Mouse (Mus musculus) kidney, postnatal 0 days (tissue): ENCODE measurements around the gene Sec24c. TPM values are rescaled to one million over a fixed set of nuclear protein-coding genes. Genes with fewer than 3 reads are reported as not detected.
"Not testable (repeated sequence)": the region's sequence is repeated elsewhere in the genome, so short reads cannot be mapped to it uniquely, and the experiment has no call there.

Source experiments
- ATAC-seq: fragments of 200-750 bp; cut with Nextera tagmentation; replicated peaks from 2 replicates; pipeline ENCODE4 v1.8.0; 2017; ENCODE audit warnings: low read depth, moderate number of reproducible peaks, moderate TSS enrichment, moderate library complexity; ENCODE audit not compliant: low FRiP score
- DNase-seq: peaks from one replicate; pipeline ENCODE4 v3.0.0-alpha.2; 2016; ENCODE audit warnings: low spot score
- H3K27ac ChIP-seq: fragments of 300-500 bp; sonication (generic); 2 replicates; pipeline ENCODE4 v1.5.1; 2014; ENCODE audit warnings: mild to moderate bottlenecking
- H3K27me3 ChIP-seq: fragments of 300-500 bp; sonication (generic); 2 replicates; pipeline ENCODE4 v1.6.1; 2014; ENCODE audit warnings: low read length, mixed read lengths; ENCODE audit not compliant: insufficient read depth
- H3K36me3 ChIP-seq: fragments of 300-500 bp; sonication (generic); 2 replicates; pipeline ENCODE4 v1.6.1; 2014; ENCODE audit warnings: low read length, mixed read lengths; ENCODE audit not compliant: insufficient read depth
- H3K4me1 ChIP-seq: fragments of 300-500 bp; sonication (generic); replicated peaks from 2 replicates; pipeline ENCODE4 v1.6.1; 2014; ENCODE audit warnings: antibody characterized with exemption, low read length, mixed read lengths; ENCODE audit not compliant: insufficient read depth
- H3K4me2 ChIP-seq: fragments of 300-500 bp; sonication (generic); 2 replicates; pipeline ENCODE4 v1.6.1; 2014; ENCODE audit warnings: mild to moderate bottlenecking, low read length, moderate library complexity, mixed read lengths
- H3K4me3 ChIP-seq: fragments of 300-500 bp; sonication (generic); replicated peaks from 2 replicates; pipeline ENCODE4 v1.5.1; 2014; ENCODE audit warnings: low read depth, low read length
- H3K9ac ChIP-seq: fragments of 300-500 bp; sonication (generic); 2 replicates; pipeline ENCODE4 v1.6.1; 2014; ENCODE audit warnings: low read depth, low read length
- H3K9me3 ChIP-seq: fragments of 300-500 bp; sonication (generic); replicated peaks from 2 replicates; pipeline ENCODE4 v1.6.1; 2016; ENCODE audit warnings: low read length, inconsistent platforms, mixed read lengths
- CTCF ChIP-seq: IDR thresholded peaks from 2 replicates; pipeline ENCODE4 v1.5.1; 2016; ENCODE audit warnings: antibody characterized with exemption, low read depth, mild to moderate bottlenecking, moderate library complexity
- WGBS: fragments of 180-500 bp; shearing (Covaris S2); extraction: QIAGEN DNeasy Blood & Tissue Kit; methylation state at CpG from one replicate; pipeline ENCODE4 v1.1.7; 2014; 5-methylcytosine and 5-hydroxymethylcytosine counted together
- polyA plus RNA-seq: library from polyadenylated mRNA; unstranded; fragments of >200 nt; fragmentation: Nextera tagmentation; extraction: Ambion mirVana; gene quantifications from 2 replicates; pipeline ENCODE4 v1.2.1, GENCODE M21; 2015

The Sec24c gene
- polyA plus RNA-seq: 57.3 and 62.8 TPM in 2 replicates

GRCm38 (mm10) chr14:20674064-20674833, at the start of gene Sec24c:
Gene Sec24c (plus strand): TSS chr14:20674308.
- WGBS: under 1% methylated on average over 43 of the region's 43 CpGs
- ATAC-seq: peak; percentile 95
- no peaks in the 10 kb centered on the region for H3K9me3 ChIP-seq

GRCm38 (mm10) chr14:20626447-20626846, 47.7 kb upstream of the Sec24c start:
- no peak overlapping the region for H3K4me3 ChIP-seq
- no peaks in the 10 kb centered on the region for H3K27me3 ChIP-seq
- no peak for TF ChIP-seq CTCF
- no peak for ATAC-seq
- 74% methylated on average over 2 of the region's 2 CpGs for WGBS
- no peaks in the 10 kb centered on the region for H3K4me1 ChIP-seq
- H3K27ac ChIP-seq: no peak overlapping the region
- no peak overlapping the region for H3K9ac ChIP-seq
- no peaks in the 10 kb centered on the region for H3K9me3 ChIP-seq
- DNase-seq: no peak
- no peaks in the 10 kb centered on the region for H3K36me3 ChIP-seq
- no peak overlapping the region for H3K4me2 ChIP-seq

More at GRCm38 (mm10) chr14:20674064-20674833, at the start of gene Sec24c:
- Histone ChIP-seq H3K9ac (peak within 1 kb of the TSS; percentile 85), H3K4me2 (peak within 1 kb of the TSS; percentile 84), H3K4me1 (0 out of 2 replicates have a peak, but pooled peaks cover 6% of the 10 kb centered on the region), H3K27me3 (no peaks in the 10 kb centered on the region), H3K4me3 (peak within 1 kb of the TSS; percentile 84), H3K36me3 (peaks cover 24% of the 10 kb centered on the region), H3K27ac (peak within 1 kb of the TSS; percentile 98)
- no peak for TF ChIP-seq CTCF
- DNase-seq: peak; percentile 97

GRCm38 (mm10) chr14:20626971-20627370, 47.1 kb upstream of the Sec24c start:
- DNase-seq (no peak), ATAC-seq (no peak)
- Histone ChIP-seq H3K36me3 (no peaks in the 10 kb centered on the region), H3K4me2 (no peak overlapping the region), H3K9ac (no peak overlapping the region), H3K9me3 (no peaks in the 10 kb centered on the region), H3K4me1 (no peaks in the 10 kb centered on the region), H3K4me3 (no peak overlapping the region), H3K27ac (no peak overlapping the region), H3K27me3 (no peaks in the 10 kb centered on the region)
- WGBS: 61% methylated on average over 3 of the region's 3 CpGs
- no peak for TF ChIP-seq CTCF

- WGBS: 33% methylated on average over 4 of the region's 4 CpGs
- DNase-seq: peak; percentile 10
- TF ChIP-seq CTCF: no peak
- H3K4me2 ChIP-seq: no peak overlapping the region
- no peak overlapping the region for H3K4me3 ChIP-seq
- no peaks in the 10 kb centered on the region for H3K4me1 ChIP-seq
- no peak overlapping the region for H3K27ac ChIP-seq
- no peaks in the 10 kb centered on the region for H3K36me3 ChIP-seq
- H3K9me3 ChIP-seq: no peaks in the 10 kb centered on the region
- no peak overlapping the region for H3K9ac ChIP-seq
- 0 out of 2 replicates have a peak, but pooled peaks have one; percentile 29 for ATAC-seq
- H3K27me3 ChIP-seq: no peaks in the 10 kb centered on the region
Observed at GRCm38 (mm10) chr14:20631253-20631652, 42.9 kb upstream of the Sec24c start.

GRCm38 (mm10) chr14:20635546-20635945, 38.6 kb upstream of the Sec24c start:
- Histone ChIP-seq H3K9me3 (no peaks in the 10 kb centered on the region), H3K27me3 (no peaks in the 10 kb centered on the region), H3K27ac (no peak overlapping the region), H3K4me2 (no peak overlapping the region), H3K9ac (no peak overlapping the region), H3K4me1 (no peaks in the 10 kb centered on the region), H3K36me3 (no peaks in the 10 kb centered on the region), H3K4me3 (no peak overlapping the region)
- WGBS: 93% methylated on average over 2 of the region's 2 CpGs
- ATAC-seq: no peak
- TF ChIP-seq CTCF: no peak
- DNase-seq: no peak

GRCm38 (mm10) chr14:20636968-20637367, 37.1 kb upstream of the Sec24c start:
- H3K4me2 ChIP-seq, ATAC-seq, H3K36me3 ChIP-seq, H3K4me3 ChIP-seq, H3K27ac ChIP-seq, H3K27me3 ChIP-seq, H3K4me1 ChIP-seq, H3K9ac ChIP-seq, H3K9me3 ChIP-seq, DNase-seq: not testable (repeated sequence)
- WGBS: 100% methylated on average over 3 of the region's 3 CpGs
